Mouse (Mus musculus): ENCODE data around the gene Mecom.

DNA sequence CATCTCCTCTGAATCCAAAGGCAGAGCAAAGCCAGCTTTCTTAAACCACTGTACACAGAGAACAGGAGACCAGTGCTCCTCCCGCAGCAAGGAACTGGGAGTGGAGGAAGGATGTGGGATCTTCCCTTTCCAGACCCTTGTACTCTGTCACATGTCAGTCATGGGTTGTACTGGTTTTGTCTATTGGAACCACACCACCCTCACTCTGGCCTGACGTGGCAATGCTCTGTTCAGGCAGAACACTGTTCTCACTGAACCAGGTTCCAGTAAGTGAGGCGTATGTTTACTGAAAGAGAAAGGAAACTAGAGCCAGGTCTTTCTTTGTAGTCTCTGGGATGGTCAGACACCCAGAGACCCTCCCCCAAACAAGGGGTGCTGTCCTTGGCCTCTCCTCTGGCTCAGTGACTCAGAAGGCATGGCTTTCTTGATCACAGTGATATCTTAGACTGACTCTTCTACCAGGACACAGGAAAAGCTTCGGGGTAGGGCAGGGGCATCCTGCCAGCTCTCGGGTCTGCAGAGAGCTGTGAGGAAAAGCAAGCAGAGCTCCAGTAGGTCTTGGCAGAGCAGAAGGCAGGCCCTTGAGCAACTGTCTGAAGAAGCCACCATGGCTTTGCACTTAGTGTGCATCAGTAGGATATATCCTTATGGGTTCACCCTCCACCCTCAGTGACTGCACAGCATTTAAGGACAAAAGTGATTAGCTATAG, 386.7 kb downstream of the Mecom start:
- TF ChIP-seq HCFC1 (IDR thresholded peaks at IDR 0.05; ENCODE audit: borderline replicate concordance, insufficient read depth, low read length) (no peak), CHD2 (IDR thresholded peaks at IDR 0.05; ENCODE audit: low read depth, low read length) (no peak), MAFK (IDR thresholded peaks at IDR 0.05; ENCODE audit: insufficient read depth, low read depth, low read length) (no peak), ZNF384 (IDR thresholded peaks at IDR 0.05; ENCODE audit: low read depth, low read length) (no peak), ZC3H11A (IDR thresholded peaks at IDR 0.05; ENCODE audit: borderline replicate concordance, low read depth, low read length) (no peak)
